Mouse (Mus musculus): ENCODE data around the gene 4931406P16Rik. TPM values are rescaled to one million over a fixed set of nuclear protein-coding genes. Genes with fewer than 3 reads are reported as not detected.

4931406P16Rik gene
- total RNA-seq (2023): 10 to 100 TPM; 16.1 to 17.6 TPM

GRCm38 (mm10) chr7:34313443-34313875, at the start of gene 4931406P16Rik:
4931406P16Rik (minus strand) TSS chr7:34313551.

GRCm38 (mm10) chr7:34250738-34251137, 62.6 kb downstream of the 4931406P16Rik start, which contains the start of gene Gm6096:
Gm6096 (plus strand) TSS chr7:34251038.

GRCm38 (mm10) chr7:34230116-34230515, 83.2 kb downstream of the 4931406P16Rik start, which contains the start of gene Gpi1:
Gpi1 (minus strand) TSS chr7:34230336.

GRCm38 (mm10) chr7:34196132-34197128, 116.9 kb downstream of the 4931406P16Rik start, which contains the start of gene Pdcd2l:
Pdcd2l (minus strand) TSS chr7:34196661.

Other genes with a start within 250 kb of the 4931406P16Rik start
- gene Scgb1b30, start 218.1 kb downstream of the 4931406P16Rik start, total RNA-seq (2023): not detected
- gene Wtip, start 180.3 kb downstream of the 4931406P16Rik start, total RNA-seq (2023): under 1 TPM in 1 of 2 experiments, not detected in 1; 0.26 TPM
- 10 to 100 TPM; 67.6 to 70.9 TPM for gene Uba2, start 144.0 kb downstream of the 4931406P16Rik start, total RNA-seq (2023)
- gene Pdcd2l, start 116.9 kb downstream of the 4931406P16Rik start, total RNA-seq (2023): 10 to 100 TPM; 13.6 to 17.8 TPM
- gene Gpi1, start 83.2 kb downstream of the 4931406P16Rik start, total RNA-seq (2023): 100 to 1,000 TPM; 719 to 822 TPM
- not detected for gene Gm6096, start 62.5 kb downstream of the 4931406P16Rik start, total RNA-seq (2023)
- 100 to 1,000 TPM; 119 to 128 TPM for gene Lsm14a, start 79.8 kb upstream of the 4931406P16Rik start, total RNA-seq (2023)